Mouse (Mus musculus): ENCODE data around the gene Hnrnpul1.
A peak's percentile ranks its signal among the peaks of the same experiment; 100 is the strongest.
"Not testable (repeated sequence)": the region's sequence is repeated elsewhere in the genome, so short reads cannot be mapped to it uniquely, and the experiment has no call there.

The Hnrnpul1 gene

GRCm38 (mm10) chr7:25753643-25754438, 716 bp downstream of the Hnrnpul1 start:
- no peaks in the 10 kb centered on the region for H3K27me3 ChIP-seq (ENCODE audit: control insufficient read depth, insufficient read depth, low read length, poor library complexity, severe bottlenecking)
- peak; percentile 11 for DNase-seq (ENCODE audit: low read depth, low spot score)
- peaks cover 9% of the 10 kb centered on the region; the same call in 1 of the 2 replicates for H3K36me3 ChIP-seq (ENCODE audit: control insufficient read depth, insufficient read depth, low read length, poor library complexity, severe bottlenecking)

GRCm38 (mm10) chr7:25753076-25753475, 1.5 kb downstream of the Hnrnpul1 start:
- peaks cover 9% of the 10 kb centered on the region; the same call in 1 of the 2 replicates for H3K36me3 ChIP-seq (ENCODE audit: control insufficient read depth, insufficient read depth, low read length, poor library complexity, severe bottlenecking)
- H3K27me3 ChIP-seq (ENCODE audit: control insufficient read depth, insufficient read depth, low read length, poor library complexity, severe bottlenecking), result no peaks in the 10 kb centered on the region
- DNase-seq (ENCODE audit: low read depth, low spot score), result no peak

GRCm38 (mm10) chr7:25746844-25747243, 7.7 kb downstream of the Hnrnpul1 start:
- DNase-seq (ENCODE audit: low read depth, low spot score), result no peak
- H3K36me3 ChIP-seq (ENCODE audit: control insufficient read depth, insufficient read depth, low read length, poor library complexity, severe bottlenecking), result peaks cover 28% of the 10 kb centered on the region

GRCm38 (mm10) chr7:25738277-25738676, 16.3 kb downstream of the Hnrnpul1 start:
- Histone ChIP-seq H3K27me3 (ENCODE audit: control insufficient read depth, insufficient read depth, low read length, poor library complexity, severe bottlenecking) (no peaks in the 10 kb centered on the region), H3K36me3 (ENCODE audit: control insufficient read depth, insufficient read depth, low read length, poor library complexity, severe bottlenecking) (peaks cover 32% of the 10 kb centered on the region)
- no peak for DNase-seq (ENCODE audit: low read depth, low spot score)

More at GRCm38 (mm10) chr7:25746844-25747243, 7.7 kb downstream of the Hnrnpul1 start:
- H3K27me3 ChIP-seq (ENCODE audit: control insufficient read depth, insufficient read depth, low read length, poor library complexity, severe bottlenecking), result no peaks in the 10 kb centered on the region

GRCm38 (mm10) chr7:25736920-25737319, 17.6 kb downstream of the Hnrnpul1 start:
- DNase-seq (ENCODE audit: low read depth, low spot score), result peak; percentile 40

GRCm38 (mm10) chr7:25734991-25735390, 19.6 kb downstream of the Hnrnpul1 start:
- DNase-seq (ENCODE audit: low read depth, low spot score), result no peak
- Histone ChIP-seq H3K36me3 (ENCODE audit: control insufficient read depth, insufficient read depth, low read length, poor library complexity, severe bottlenecking) (peaks cover 24% of the 10 kb centered on the region), H3K27me3 (ENCODE audit: control insufficient read depth, insufficient read depth, low read length, poor library complexity, severe bottlenecking) (no peaks in the 10 kb centered on the region)

More at GRCm38 (mm10) chr7:25736920-25737319, 17.6 kb downstream of the Hnrnpul1 start:
- Histone ChIP-seq H3K36me3 (ENCODE audit: control insufficient read depth, insufficient read depth, low read length, poor library complexity, severe bottlenecking) (peaks cover 32% of the 10 kb centered on the region), H3K27me3 (ENCODE audit: control insufficient read depth, insufficient read depth, low read length, poor library complexity, severe bottlenecking) (no peaks in the 10 kb centered on the region)

- Histone ChIP-seq H3K27me3 (ENCODE audit: control insufficient read depth, insufficient read depth, low read length, poor library complexity, severe bottlenecking) (no peaks in the 10 kb centered on the region), H3K36me3 (ENCODE audit: control insufficient read depth, insufficient read depth, low read length, poor library complexity, severe bottlenecking) (peaks cover 24% of the 10 kb centered on the region)
- DNase-seq (ENCODE audit: low read depth, low spot score), result no peak
These were observed 23.1 kb downstream of the Hnrnpul1 start for GRCm38 (mm10) chr7:25731294-25732055.

GRCm38 (mm10) chr7:25729862-25730261, 24.7 kb downstream of the Hnrnpul1 start:
- H3K27me3 ChIP-seq (ENCODE audit: control insufficient read depth, insufficient read depth, low read length, poor library complexity, severe bottlenecking), result no peaks in the 10 kb centered on the region
- H3K36me3 ChIP-seq (ENCODE audit: control insufficient read depth, insufficient read depth, low read length, poor library complexity, severe bottlenecking), result peaks cover 32% of the 10 kb centered on the region
- no peak for DNase-seq (ENCODE audit: low read depth, low spot score)

- Histone ChIP-seq H3K36me3 (ENCODE audit: control insufficient read depth, insufficient read depth, low read length, poor library complexity, severe bottlenecking) (peaks cover 35% of the 10 kb centered on the region), H3K27me3 (ENCODE audit: control insufficient read depth, insufficient read depth, low read length, poor library complexity, severe bottlenecking) (no peaks in the 10 kb centered on the region)
- no peak for DNase-seq (ENCODE audit: low read depth, low spot score)
These were observed 25.2 kb downstream of the Hnrnpul1 start for GRCm38 (mm10) chr7:25729396-25729795.

- Histone ChIP-seq H3K27me3 (ENCODE audit: control insufficient read depth, insufficient read depth, low read length, poor library complexity, severe bottlenecking) (no peaks in the 10 kb centered on the region), H3K36me3 (ENCODE audit: control insufficient read depth, insufficient read depth, low read length, poor library complexity, severe bottlenecking) (peaks cover 34% of the 10 kb centered on the region)
- no peak for DNase-seq (ENCODE audit: low read depth, low spot score)
These were observed 26.8 kb downstream of the Hnrnpul1 start for GRCm38 (mm10) chr7:25727800-25728199.

GRCm38 (mm10) chr7:25725886-25726285, 28.7 kb downstream of the Hnrnpul1 start:
- DNase-seq (ENCODE audit: low read depth, low spot score), result no peak
- Histone ChIP-seq H3K36me3 (ENCODE audit: control insufficient read depth, insufficient read depth, low read length, poor library complexity, severe bottlenecking) (peaks cover 34% of the 10 kb centered on the region), H3K27me3 (ENCODE audit: control insufficient read depth, insufficient read depth, low read length, poor library complexity, severe bottlenecking) (no peaks in the 10 kb centered on the region)

GRCm38 (mm10) chr7:25721776-25722175, 32.8 kb downstream of the Hnrnpul1 start:
- H3K36me3 ChIP-seq (ENCODE audit: control insufficient read depth, insufficient read depth, low read length, poor library complexity, severe bottlenecking), result peaks cover 27% of the 10 kb centered on the region
- not testable (repeated sequence) for DNase-seq (ENCODE audit: low read depth, low spot score); H3K27me3 ChIP-seq (ENCODE audit: control insufficient read depth, insufficient read depth, low read length, poor library complexity, severe bottlenecking)

- DNase-seq (ENCODE audit: low read depth, low spot score), result no peak
- H3K27me3 ChIP-seq (ENCODE audit: control insufficient read depth, insufficient read depth, low read length, poor library complexity, severe bottlenecking), result no peaks in the 10 kb centered on the region
- H3K36me3 ChIP-seq (ENCODE audit: control insufficient read depth, insufficient read depth, low read length, poor library complexity, severe bottlenecking), result peaks cover 20% of the 10 kb centered on the region
These were observed 33.8 kb downstream of the Hnrnpul1 start for GRCm38 (mm10) chr7:25720760-25721159.

- Histone ChIP-seq H3K27me3 (ENCODE audit: control insufficient read depth, insufficient read depth, low read length, poor library complexity, severe bottlenecking) (no peaks in the 10 kb centered on the region), H3K36me3 (ENCODE audit: control insufficient read depth, insufficient read depth, low read length, poor library complexity, severe bottlenecking) (peaks cover 18% of the 10 kb centered on the region)
- peak; percentile 71 for DNase-seq (ENCODE audit: low read depth, low spot score)
These were observed 34.6 kb downstream of the Hnrnpul1 start for GRCm38 (mm10) chr7:25719761-25720610.
